Mouse (Mus musculus): ENCODE measurements around the gene Arhgap35. TPM values are rescaled to one million over a fixed set of nuclear protein-coding genes. Genes with fewer than 3 reads are reported as not detected.

The Arhgap35 gene
- polyA plus RNA-seq, 1 experiment = 5.6 TPM

GRCm38 (mm10) chr7:16453118-16453711, 161.6 kb downstream of the Arhgap35 start:
- DNase-seq (ENCODE audit: low read depth in 1 of 2, low spot score in 2 of 2) = peak in 1 of 2 experiments; percentile 21
- peaks cover 16% of the 10 kb centered on the region for H3K36me3 ChIP-seq (ENCODE audit: control insufficient read depth, insufficient read depth, low read length)
- TF ChIP-seq CTCF (IDR thresholded peaks at IDR 0.05; ENCODE audit: extremely low read depth, insufficient read depth, insufficient read length, insufficient replicate concordance) (no peak), POLR2A (IDR thresholded peaks at IDR 0.05; ENCODE audit: low read depth, low read length) (no peak)
- peak overlapping the region; percentile 58; the same call in 1 of the 2 replicates for H3K27ac ChIP-seq (ENCODE audit: insufficient read depth, low read length)
- peak overlapping the region; percentile 86 for H3K4me3 ChIP-seq (ENCODE audit: extremely low read depth, insufficient read depth, insufficient read length)
- H3K4me1 ChIP-seq (ENCODE audit: control insufficient read depth, insufficient read depth, insufficient read length) = peaks cover 4% of the 10 kb centered on the region; the same call in 1 of the 2 replicates
- WGBS = 1% methylated on average over 23 of the region's 23 CpGs
- H3K27me3 ChIP-seq (ENCODE audit: control insufficient read depth, insufficient read depth, low read length) = no peaks in the 10 kb centered on the region

DNA sequence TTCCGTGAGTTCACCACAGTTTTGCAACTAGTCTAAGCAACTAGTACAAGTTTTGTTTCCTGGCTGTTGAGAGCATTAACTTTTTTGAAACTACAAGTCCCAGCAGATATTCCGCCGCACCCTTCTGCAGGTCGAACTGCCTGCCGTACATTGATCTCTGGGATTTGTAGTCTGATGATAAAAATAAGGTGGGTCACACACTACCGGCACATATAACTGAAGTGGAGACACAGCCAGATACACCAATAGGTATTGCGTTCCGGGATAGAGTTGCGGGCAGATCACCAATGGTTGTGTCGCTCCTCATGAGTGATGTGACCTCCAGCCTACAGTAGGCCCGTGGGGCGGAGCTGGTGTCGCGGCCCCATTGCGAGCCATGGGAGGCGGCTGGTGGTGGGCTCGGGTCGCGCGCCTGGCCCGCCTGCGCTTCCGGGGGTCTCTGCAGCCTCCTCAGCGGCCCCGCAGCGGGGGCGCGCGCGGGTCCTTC, 162.2 kb downstream of the Arhgap35 start, which contains the start of gene Tmem160:
Gene Tmem160 (plus strand): TSS at position 193 of the 487 bp plus-strand sequence.
- peaks cover 16% of the 10 kb centered on the region for H3K36me3 ChIP-seq (ENCODE audit: control insufficient read depth, insufficient read depth, low read length)
- peak; percentile 88 to 93 for DNase-seq (ENCODE audit: low read depth in 1 of 2, low spot score in 2 of 2)
- H3K4me3 ChIP-seq (ENCODE audit: extremely low read depth, insufficient read depth, insufficient read length) = peak within 1 kb of the TSS; percentile 86
- 1% methylated on average over 30 of the region's 30 CpGs for WGBS
- H3K27me3 ChIP-seq (ENCODE audit: control insufficient read depth, insufficient read depth, low read length) = no peaks in the 10 kb centered on the region
- peaks cover 4% of the 10 kb centered on the region; the same call in 1 of the 2 replicates for H3K4me1 ChIP-seq (ENCODE audit: control insufficient read depth, insufficient read depth, insufficient read length)
- H3K27ac ChIP-seq (ENCODE audit: insufficient read depth, low read length) = peak within 1 kb of the TSS; percentile 58; the same call in 1 of the 2 replicates
- no peak for TF ChIP-seq CTCF (IDR thresholded peaks at IDR 0.05; ENCODE audit: extremely low read depth, insufficient read depth, insufficient read length, insufficient replicate concordance)
- TF ChIP-seq POLR2A (IDR thresholded peaks at IDR 0.05; ENCODE audit: low read depth, low read length) = no peak

- no peak overlapping the region for H3K4me3 ChIP-seq (ENCODE audit: extremely low read depth, insufficient read depth, insufficient read length)
- 91% methylated on average over 6 of the region's 6 CpGs for WGBS
- peaks cover 4% of the 10 kb centered on the region; the same call in 1 of the 2 replicates for H3K4me1 ChIP-seq (ENCODE audit: control insufficient read depth, insufficient read depth, insufficient read length)
- peaks cover 13% of the 10 kb centered on the region for H3K36me3 ChIP-seq (ENCODE audit: control insufficient read depth, insufficient read depth, low read length)
- no peaks in the 10 kb centered on the region for H3K27me3 ChIP-seq (ENCODE audit: control insufficient read depth, insufficient read depth, low read length)
- TF ChIP-seq POLR2A (IDR thresholded peaks at IDR 0.05; ENCODE audit: low read depth, low read length) = no peak
- no peak for TF ChIP-seq CTCF (IDR thresholded peaks at IDR 0.05; ENCODE audit: extremely low read depth, insufficient read depth, insufficient read length, insufficient replicate concordance)
- no peak for DNase-seq (ENCODE audit: low read depth in 1 of 2, low spot score in 2 of 2)
- no peak overlapping the region for H3K27ac ChIP-seq (ENCODE audit: insufficient read depth, low read length)
Observed at GRCm38 (mm10) chr7:16451656-16452055, 163.1 kb downstream of the Arhgap35 start.

Other genes starting within 250 kb of the Arhgap35 start
- gene Sae1, start 227.2 kb downstream of the Arhgap35 start, polyA plus RNA-seq (2012; rRNA removed) = 16.7 and 20.7 TPM in 2 replicates
- 47.2 and 57.2 TPM in 2 replicates for gene Zc3h4, start 214.1 kb downstream of the Arhgap35 start, polyA plus RNA-seq (2012; rRNA removed)
- gene Tmem160, start 162.2 kb downstream of the Arhgap35 start, polyA plus RNA-seq (2012; rRNA removed) = 118 and 170 TPM in 2 replicates
- not detected in 2 replicates for gene Npas1, start 137.3 kb downstream of the Arhgap35 start, polyA plus RNA-seq (2012; rRNA removed)
- gene Ceacam15, start 60.7 kb upstream of the Arhgap35 start, polyA plus RNA-seq (2012; rRNA removed) = not detected in 2 replicates
- gene Ceacam9, start 106.9 kb upstream of the Arhgap35 start, polyA plus RNA-seq (2012; rRNA removed) = not detected in 2 replicates
- 159 and 271 TPM in 2 replicates for gene Ap2s1, start 123.4 kb upstream of the Arhgap35 start, polyA plus RNA-seq (2012; rRNA removed)
- gene Slc1a5, start 166.3 kb upstream of the Arhgap35 start, polyA plus RNA-seq (2012; rRNA removed) = 152 and 243 TPM in 2 replicates
- 121 and 148 TPM in 2 replicates for gene Strn4, start 200.9 kb upstream of the Arhgap35 start, polyA plus RNA-seq (2012; rRNA removed)
- gene Fkrp, start 201.7 kb upstream of the Arhgap35 start, polyA plus RNA-seq (2012; rRNA removed) = 28.6 and 36.1 TPM in 2 replicates
- gene Prkd2, start 227.9 kb upstream of the Arhgap35 start, polyA plus RNA-seq (2012; rRNA removed) = 183 and 205 TPM in 2 replicates